Mouse (Mus musculus) E14TG2a.4 (cell line): Measurements from ENCODE around the gene Rftn2.

Source experiments
- CTCF ChIP-seq: conservative IDR thresholded peaks from 2 replicates; pipeline ENCODE4 v1.5.1; 2014; ENCODE audit warnings: low read length
- NANOG ChIP-seq: IDR thresholded peaks from 2 replicates; pipeline ENCODE4 v1.6.1; 2014; ENCODE audit warnings: borderline replicate concordance, low read length, mixed read lengths
- POU5F1 ChIP-seq: IDR thresholded peaks from 2 replicates; pipeline ENCODE4 v1.6.1; 2014; ENCODE audit warnings: low read length, borderline replicate concordance

DNA sequence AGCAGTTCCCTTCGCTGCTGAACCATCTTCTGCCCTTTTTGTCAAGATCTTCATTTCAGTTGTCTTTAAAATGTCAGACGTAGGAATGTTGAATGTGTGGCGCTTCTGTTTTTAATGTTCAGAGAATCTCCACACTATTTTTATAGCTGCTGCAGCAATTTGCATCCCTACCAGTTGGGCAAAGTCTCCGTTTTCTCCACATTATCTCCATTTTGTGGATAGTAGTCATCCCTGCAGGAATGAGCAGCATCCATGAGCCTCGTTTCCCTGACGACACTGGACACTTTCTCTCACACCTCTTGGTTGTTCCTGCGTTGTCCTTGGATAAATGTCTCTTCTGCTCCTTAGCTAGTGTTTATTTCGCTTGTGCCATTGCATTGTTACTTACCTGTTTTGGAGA is 67.8 kb downstream of the Rftn2 start:
- TF ChIP-seq CTCF, result no peak
- no peak for TF ChIP-seq NANOG
- TF ChIP-seq POU5F1, result no peak
